Mouse (Mus musculus) hindbrain, embryonic 15.5 days (tissue): Measurements from ENCODE around the gene Jmjd1c. TPM values are rescaled to one million over a fixed set of nuclear protein-coding genes. Genes with fewer than 3 reads are reported as not detected.

ENCODE experiments used
- ATAC-seq: fragments of 200-750 bp; cut with Nextera tagmentation; 2 replicates; pipeline ENCODE4 v1.8.0; 2017; ENCODE audit warnings: low read depth, moderate number of reproducible peaks, moderate TSS enrichment; ENCODE audit not compliant: low FRiP score
- H3K27ac ChIP-seq: fragments of 300-500 bp; sonication (generic); replicated peaks from 2 replicates; pipeline ENCODE4 v1.5.1; 2015; ENCODE audit warnings: mild to moderate bottlenecking, inconsistent platforms
- H3K27me3 ChIP-seq: fragments of 300-500 bp; sonication (generic); 2 replicates; pipeline ENCODE4 v1.6.1; 2015; ENCODE audit warnings: control low read depth, inconsistent platforms
- H3K36me3 ChIP-seq: fragments of 300-500 bp; sonication (generic); 2 replicates; pipeline ENCODE4 v1.6.1; 2015; ENCODE audit warnings: control low read depth, inconsistent platforms
- H3K4me1 ChIP-seq: fragments of 300-500 bp; sonication (generic); replicated peaks from 2 replicates; pipeline ENCODE4 v1.6.1; 2015; ENCODE audit warnings: control low read depth, inconsistent platforms
- H3K4me2 ChIP-seq: fragments of 300-500 bp; sonication (generic); 2 replicates; pipeline ENCODE4 v1.6.1; 2015; ENCODE audit warnings: moderate library complexity, mild to moderate bottlenecking, inconsistent platforms
- H3K4me3 ChIP-seq: fragments of 300-500 bp; sonication (generic); 2 replicates; pipeline ENCODE4 v1.5.1; 2015; ENCODE audit warnings: mild to moderate bottlenecking, inconsistent platforms
- H3K9ac ChIP-seq: fragments of 300-500 bp; sonication (generic); 2 replicates; pipeline ENCODE4 v1.6.1; 2015; ENCODE audit warnings: inconsistent platforms
- H3K9me3 ChIP-seq: fragments of 300-500 bp; sonication (generic); 2 replicates; pipeline ENCODE4 v1.6.1; 2016; ENCODE audit warnings: control low read depth, inconsistent platforms
- WGBS: fragments of 180-500 bp; shearing (Covaris S2); methylation state at CpG from one replicate; pipeline ENCODE4 v1.1.7; 2015; 5-methylcytosine and 5-hydroxymethylcytosine counted together
- polyA plus RNA-seq: library from polyadenylated mRNA; unstranded; fragments of >200 nt; fragmentation: Nextera tagmentation; extraction: Ambion mirVana; gene quantifications from 2 replicates; pipeline ENCODE4 v1.2.1, GENCODE M21; 2015

The Jmjd1c gene
- polyA plus RNA-seq, 1 experiment from 2014 or later, result 51.0 TPM

DNA sequence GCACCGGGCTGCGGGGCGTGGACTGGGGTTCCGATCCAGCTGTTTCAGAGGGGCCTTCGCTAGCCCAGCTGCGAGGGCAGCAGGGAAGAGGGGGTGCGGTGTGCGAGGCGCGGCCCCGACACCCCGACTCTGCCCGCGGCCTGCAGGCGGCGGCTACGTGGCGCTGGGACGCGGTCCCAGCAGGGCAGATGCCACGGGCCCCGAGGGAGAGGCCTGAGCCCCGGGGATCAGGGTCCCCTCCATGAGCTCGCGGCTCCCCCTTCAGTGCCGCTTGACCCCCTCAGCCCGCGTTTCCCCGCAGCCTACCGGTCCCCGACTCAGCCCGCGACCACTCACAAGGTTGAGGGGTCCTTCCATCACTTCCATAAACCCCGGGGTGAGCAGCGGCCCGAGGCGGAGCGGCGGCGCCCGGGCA, 188.8 kb downstream of the Jmjd1c start:
- Histone ChIP-seq H3K27me3 (no peaks in the 10 kb centered on the region), H3K4me1 (peaks cover 28% of the 10 kb centered on the region), H3K36me3 (no peaks in the 10 kb centered on the region), H3K4me2 (peak overlapping the region; percentile 96), H3K9ac (peak overlapping the region; percentile 76), H3K27ac (peak overlapping the region; percentile 77), H3K4me3 (peak overlapping the region; percentile 69), H3K9me3 (no peaks in the 10 kb centered on the region)
- under 1% methylated on average over 37 of the region's 41 CpGs for WGBS
- peak; percentile 74 for ATAC-seq

DNA sequence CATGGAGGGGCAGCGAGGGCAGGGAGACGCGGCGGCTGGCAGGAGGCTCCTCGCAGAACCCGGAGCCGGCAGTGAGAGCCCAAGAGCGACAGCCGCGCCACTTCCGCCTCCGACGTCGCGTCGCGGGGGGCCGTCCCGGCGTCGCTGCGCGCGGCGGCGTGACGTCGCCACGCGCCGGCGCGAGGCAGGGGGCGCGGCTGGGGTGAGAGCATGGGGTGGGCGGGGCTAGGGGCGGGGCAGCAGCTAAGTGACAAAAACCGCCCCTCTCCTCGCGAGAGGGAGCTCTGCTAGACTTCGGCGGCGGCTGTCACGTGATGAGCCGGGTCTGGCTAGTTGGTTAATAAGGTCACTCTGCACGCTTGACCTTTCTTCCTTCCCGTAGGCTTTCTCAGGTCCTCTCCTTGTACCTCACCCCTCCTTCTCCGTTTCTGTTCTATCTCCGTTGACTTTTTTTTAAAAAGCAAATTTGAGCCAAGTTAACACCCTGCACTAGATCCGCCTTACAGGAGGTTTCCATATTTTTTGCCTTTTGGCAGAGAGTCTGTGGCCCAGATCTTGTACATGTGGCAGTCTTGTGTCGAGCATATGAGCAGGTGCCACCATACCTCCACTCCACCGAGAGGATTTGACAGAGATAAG, 189.4 kb downstream of the Jmjd1c start, which contains the start of gene Nrbf2:
Gene Nrbf2 (minus strand): TSS at position 130 of the 639 bp plus-strand sequence.
- Histone ChIP-seq H3K9ac (peak within 1 kb of the TSS; percentile 76), H3K27me3 (no peaks in the 10 kb centered on the region), H3K36me3 (no peaks in the 10 kb centered on the region), H3K27ac (peak within 1 kb of the TSS; percentile 81), H3K9me3 (no peaks in the 10 kb centered on the region), H3K4me1 (peaks cover 28% of the 10 kb centered on the region), H3K4me2 (peak within 1 kb of the TSS; percentile 96), H3K4me3 (peak within 1 kb of the TSS; percentile 69)
- 2% methylated on average over 50 of the region's 52 CpGs for WGBS
- peak; percentile 91 for ATAC-seq

DNA sequence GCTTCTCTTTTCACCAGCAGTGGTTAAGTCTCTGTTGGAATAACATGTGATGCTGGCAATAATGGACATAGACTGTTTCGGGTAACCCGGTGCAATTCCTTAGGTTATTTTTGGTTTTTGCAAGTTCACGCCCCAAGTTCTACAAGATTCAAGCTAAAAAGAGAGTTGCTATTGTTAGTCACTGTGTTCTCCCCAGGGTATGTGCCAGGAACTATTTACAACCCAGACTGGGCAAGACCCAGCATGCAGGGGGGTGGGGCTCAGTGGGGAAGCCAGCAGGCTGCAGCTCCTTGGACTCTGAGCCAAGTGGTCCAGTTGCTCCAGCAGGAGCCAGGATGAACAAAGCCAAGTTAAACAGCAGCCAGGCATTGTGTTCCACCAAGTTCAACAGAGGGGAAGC, 192.0 kb downstream of the Jmjd1c start:
- no peaks in the 10 kb centered on the region for H3K9me3 ChIP-seq
- 0 out of 2 replicates have a peak overlapping the region, but pooled peaks have one; percentile 45 for H3K27ac ChIP-seq
- H3K36me3 ChIP-seq, result no peaks in the 10 kb centered on the region
- peaks cover 19% of the 10 kb centered on the region for H3K4me1 ChIP-seq
- no peak overlapping the region for H3K4me3 ChIP-seq
- no peak overlapping the region for H3K4me2 ChIP-seq
- no peaks in the 10 kb centered on the region for H3K27me3 ChIP-seq
- no peak overlapping the region for H3K9ac ChIP-seq
- 65% methylated on average over 3 of the region's 3 CpGs for WGBS
- no peak for ATAC-seq

DNA sequence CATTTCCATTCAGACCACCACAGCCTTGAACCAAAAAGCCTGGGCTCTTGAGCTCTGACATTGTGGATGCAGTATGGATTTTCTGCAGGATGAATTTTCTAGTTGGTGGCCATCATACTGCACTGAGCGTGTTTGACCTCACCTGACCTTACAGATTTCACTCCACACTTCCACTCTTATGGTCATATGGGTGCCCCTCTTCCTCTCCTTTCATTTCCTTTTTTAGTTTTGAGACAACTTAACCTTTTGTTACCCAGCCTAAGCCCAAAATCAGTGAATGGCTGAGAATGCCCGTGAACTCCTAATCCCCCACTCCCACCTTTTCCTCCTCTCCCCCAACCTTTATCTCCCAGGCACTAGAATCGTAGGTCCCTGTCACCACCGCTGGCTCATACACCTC, 194.7 kb downstream of the Jmjd1c start:
- ATAC-seq, result no peak
- Histone ChIP-seq H3K9me3 (no peaks in the 10 kb centered on the region), H3K27ac (no peak overlapping the region), H3K4me1 (peaks cover under 1% of the 10 kb centered on the region; the same call in 1 of the 2 replicates), H3K36me3 (no peaks in the 10 kb centered on the region), H3K4me3 (no peak overlapping the region), H3K4me2 (no peak overlapping the region), H3K27me3 (no peaks in the 10 kb centered on the region), H3K9ac (no peak overlapping the region)
- 73% methylated on average over 4 of the region's 4 CpGs for WGBS

DNA sequence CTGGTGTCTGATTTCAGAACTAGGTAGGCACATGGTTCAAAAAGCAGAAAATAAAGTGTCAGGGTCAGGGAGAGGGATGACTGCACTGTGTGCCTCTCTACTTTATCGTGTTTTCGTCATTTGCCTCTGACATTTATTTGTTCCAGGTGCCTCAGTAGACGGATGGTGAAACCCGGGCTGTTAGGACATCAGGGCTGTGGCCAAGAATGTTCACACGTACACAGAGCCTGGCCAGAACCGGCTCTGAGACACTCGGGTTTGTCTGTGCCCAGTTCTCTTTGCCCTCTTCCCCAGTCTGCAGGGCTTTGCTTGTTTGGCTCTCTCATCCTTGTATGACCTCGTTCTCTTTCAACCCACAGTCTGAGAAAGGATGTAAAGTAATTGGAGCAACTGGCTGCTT, 195.2 kb downstream of the Jmjd1c start:
- H3K4me2 ChIP-seq, result no peak overlapping the region
- H3K4me1 ChIP-seq, result no peaks in the 10 kb centered on the region
- no peak for ATAC-seq
- WGBS, result 83% methylated on average over 8 of the region's 8 CpGs
- no peaks in the 10 kb centered on the region for H3K36me3 ChIP-seq
- no peak overlapping the region for H3K9ac ChIP-seq
- no peak overlapping the region for H3K4me3 ChIP-seq
- H3K27ac ChIP-seq, result no peak overlapping the region
- no peaks in the 10 kb centered on the region for H3K27me3 ChIP-seq
- no peaks in the 10 kb centered on the region for H3K9me3 ChIP-seq

DNA sequence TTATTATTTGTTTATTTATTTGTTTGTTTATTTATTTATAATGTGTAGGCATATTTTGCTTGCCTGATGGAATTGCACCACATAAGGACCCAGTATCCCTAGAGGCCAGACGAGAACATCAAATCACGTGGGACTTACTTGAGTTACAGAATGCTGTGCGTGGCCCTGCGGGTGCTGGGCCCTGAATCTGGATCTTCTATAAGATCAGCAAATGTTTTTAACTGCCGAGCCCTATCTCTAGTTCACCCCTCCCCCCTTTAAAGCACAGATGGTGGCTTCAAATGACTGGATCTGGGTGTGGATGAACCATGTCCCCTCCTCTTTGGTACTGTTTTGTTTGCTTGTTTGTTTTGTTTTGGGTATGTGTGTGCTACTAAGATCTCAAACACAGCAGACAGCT, 199.4 kb downstream of the Jmjd1c start:
- Histone ChIP-seq H3K4me2 (no peak overlapping the region), H3K27me3 (no peaks in the 10 kb centered on the region), H3K4me3 (no peak overlapping the region), H3K9ac (no peak overlapping the region), H3K9me3 (no peaks in the 10 kb centered on the region), H3K36me3 (no peaks in the 10 kb centered on the region), H3K27ac (no peak overlapping the region), H3K4me1 (no peaks in the 10 kb centered on the region)
- no peak for ATAC-seq
- 82% methylated on average over 5 of the region's 5 CpGs for WGBS

DNA sequence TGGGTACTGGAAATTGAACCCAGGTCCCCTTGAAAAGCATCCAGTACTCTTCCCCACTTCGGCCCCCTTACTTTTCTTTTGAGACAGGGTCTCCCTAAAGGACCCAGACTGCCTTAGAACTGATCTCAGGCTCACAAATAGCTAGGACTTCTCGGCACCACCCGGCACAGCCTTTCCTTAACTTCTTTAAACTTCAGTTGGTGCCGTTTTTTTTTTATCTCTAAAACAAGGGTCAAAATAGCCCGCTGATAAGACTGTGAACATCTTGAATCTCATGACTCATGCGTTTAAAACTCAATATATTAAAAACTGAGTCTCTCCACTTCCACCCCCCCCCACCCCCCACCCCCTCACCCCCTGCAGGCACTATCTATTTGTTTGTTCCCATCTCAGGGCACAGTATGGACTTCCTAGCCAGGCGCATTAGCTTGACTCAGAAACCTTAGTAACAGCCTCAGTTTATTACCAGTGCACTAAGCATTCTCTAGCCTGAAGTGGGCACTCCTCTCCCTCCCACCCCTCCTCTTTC, 200.1 kb downstream of the Jmjd1c start:
- Histone ChIP-seq H3K4me1 (no peaks in the 10 kb centered on the region), H3K4me2 (no peak overlapping the region), H3K36me3 (no peaks in the 10 kb centered on the region), H3K4me3 (no peak overlapping the region), H3K9me3 (no peaks in the 10 kb centered on the region), H3K9ac (no peak overlapping the region), H3K27ac (no peak overlapping the region), H3K27me3 (no peaks in the 10 kb centered on the region)
- 82% methylated on average over 7 of the region's 7 CpGs for WGBS
- ATAC-seq, result no peak

DNA sequence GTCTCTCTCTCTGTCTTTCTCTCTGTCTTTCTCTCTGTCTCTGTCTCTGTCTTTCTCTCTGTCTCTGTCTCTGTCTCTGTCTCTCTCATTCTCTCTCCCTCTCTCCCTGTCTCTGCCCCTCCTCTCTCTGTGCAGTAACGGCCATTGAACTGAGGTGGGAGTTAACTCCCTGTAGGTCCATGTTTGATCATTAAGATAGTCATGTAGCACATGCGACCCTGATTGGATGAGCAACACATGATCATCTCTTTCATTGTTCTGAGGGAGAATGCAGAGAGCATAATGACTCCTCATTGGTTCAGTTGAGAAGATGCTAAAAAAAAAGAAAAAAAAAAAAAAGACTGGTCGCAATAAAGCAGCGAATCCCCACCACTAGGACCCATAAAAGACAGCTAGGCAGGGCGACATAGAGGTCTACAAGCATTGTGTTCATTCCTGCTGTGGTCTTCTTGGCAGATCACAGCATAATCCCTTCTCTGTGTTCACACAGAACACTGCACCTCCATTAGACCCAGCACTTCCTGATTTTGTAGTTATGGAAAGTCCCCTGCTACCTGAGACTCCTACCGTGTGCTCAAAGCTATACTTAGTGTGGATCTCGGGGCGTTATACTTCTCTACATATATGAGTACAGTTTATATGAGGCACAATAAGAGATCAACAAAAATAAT, 200.7 kb downstream of the Jmjd1c start:
- no peak overlapping the region for H3K4me3 ChIP-seq
- H3K27me3 ChIP-seq, result no peaks in the 10 kb centered on the region
- H3K9ac ChIP-seq, result no peak overlapping the region
- no peak overlapping the region for H3K27ac ChIP-seq
- no peaks in the 10 kb centered on the region for H3K36me3 ChIP-seq
- H3K9me3 ChIP-seq, result no peaks in the 10 kb centered on the region
- H3K4me1 ChIP-seq, result no peaks in the 10 kb centered on the region
- WGBS, result 88% methylated on average over 8 of the region's 8 CpGs
- ATAC-seq, result no peak
- H3K4me2 ChIP-seq, result no peak overlapping the region

DNA sequence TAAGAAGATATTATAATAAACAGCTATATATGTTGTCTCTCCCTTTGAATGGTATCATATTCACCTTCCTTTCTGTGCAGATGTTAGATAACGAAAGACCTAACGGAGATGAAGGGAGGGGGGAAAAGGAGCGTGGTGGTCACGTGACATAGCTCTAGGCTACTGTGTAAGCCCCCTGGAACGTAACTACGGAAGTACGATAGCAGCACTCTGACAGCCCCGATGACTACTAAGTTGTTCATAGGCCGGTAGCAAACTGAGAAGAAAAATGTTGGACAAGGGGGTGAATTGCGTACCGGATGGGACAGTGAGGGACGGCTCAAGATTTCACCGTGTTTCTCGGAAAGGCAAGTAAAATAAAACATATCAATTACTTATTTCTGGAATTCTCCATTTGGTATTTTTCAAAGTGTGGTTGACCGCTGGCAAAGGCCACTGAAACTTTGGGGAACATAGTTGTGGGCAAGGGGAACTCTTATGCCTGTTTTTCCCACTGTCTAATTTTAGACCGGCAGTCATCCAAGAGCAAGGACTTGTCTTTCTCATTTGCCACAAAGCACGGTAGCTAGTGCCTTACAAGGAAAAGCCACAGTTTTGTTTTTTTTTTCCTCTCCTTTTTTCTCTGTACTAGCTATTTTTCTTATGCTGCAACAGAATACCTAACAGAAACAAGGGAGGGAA, 201.4 kb downstream of the Jmjd1c start:
- Histone ChIP-seq H3K9ac (no peak overlapping the region), H3K36me3 (no peaks in the 10 kb centered on the region), H3K4me3 (no peak overlapping the region), H3K27ac (no peak overlapping the region), H3K9me3 (no peaks in the 10 kb centered on the region), H3K4me1 (no peaks in the 10 kb centered on the region), H3K27me3 (no peaks in the 10 kb centered on the region), H3K4me2 (no peak overlapping the region)
- ATAC-seq, result no peak
- WGBS, result 91% methylated on average over 17 of the region's 17 CpGs

DNA sequence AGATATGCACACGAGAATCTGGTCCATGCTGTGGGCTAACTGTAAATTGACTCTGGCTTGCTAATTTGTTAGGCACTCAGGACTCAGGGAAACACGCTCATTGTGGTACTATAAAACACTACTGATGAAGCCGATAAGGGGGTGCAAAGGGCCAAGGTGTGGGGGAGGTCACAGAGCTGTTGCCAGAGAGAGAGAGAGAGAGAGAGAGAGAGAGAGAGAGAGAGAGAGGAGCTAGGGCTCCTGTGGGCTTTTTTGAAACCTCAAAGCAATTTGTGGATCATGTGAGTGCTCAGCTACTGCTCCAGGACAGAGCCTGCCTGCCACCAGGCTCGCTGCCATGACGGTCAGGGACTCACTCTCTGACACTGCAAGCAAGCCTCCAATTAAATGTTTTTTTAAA, 202.9 kb downstream of the Jmjd1c start:
- no peak overlapping the region for H3K27ac ChIP-seq
- H3K4me1 ChIP-seq, result no peaks in the 10 kb centered on the region
- H3K36me3 ChIP-seq, result no peaks in the 10 kb centered on the region
- no peak overlapping the region for H3K9ac ChIP-seq
- WGBS, result 64% methylated on average over 5 of the region's 5 CpGs
- no peak for ATAC-seq
- H3K9me3 ChIP-seq, result no peaks in the 10 kb centered on the region
- H3K4me3 ChIP-seq, result no peak overlapping the region
- no peaks in the 10 kb centered on the region for H3K27me3 ChIP-seq
- H3K4me2 ChIP-seq, result no peak overlapping the region

DNA sequence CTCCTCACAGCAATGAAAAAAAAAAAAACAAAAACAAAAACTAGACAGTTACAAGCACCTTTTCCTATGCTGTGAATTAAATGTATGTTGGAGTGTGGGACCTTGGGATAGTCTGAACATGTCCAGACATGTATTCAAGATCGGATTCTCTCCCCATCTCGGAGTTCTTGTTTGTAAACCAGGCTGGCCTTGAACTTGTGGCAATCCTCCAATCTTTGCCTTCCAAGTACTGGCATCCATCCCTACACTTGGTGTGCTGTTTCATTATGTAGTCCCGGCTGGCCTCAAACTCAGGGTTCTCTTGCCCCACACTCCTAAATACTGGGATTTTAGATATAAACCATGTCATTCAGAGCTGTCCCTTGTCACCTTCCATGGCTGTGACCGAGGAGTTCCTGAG, 203.4 kb downstream of the Jmjd1c start:
- no peaks in the 10 kb centered on the region for H3K9me3 ChIP-seq
- WGBS, result 79% methylated on average over 4 of the region's 4 CpGs
- no peak overlapping the region for H3K4me2 ChIP-seq
- no peak overlapping the region for H3K27ac ChIP-seq
- no peaks in the 10 kb centered on the region for H3K27me3 ChIP-seq
- no peaks in the 10 kb centered on the region for H3K4me1 ChIP-seq
- no peak overlapping the region for H3K4me3 ChIP-seq
- no peak overlapping the region for H3K9ac ChIP-seq
- ATAC-seq, result no peak
- no peaks in the 10 kb centered on the region for H3K36me3 ChIP-seq

DNA sequence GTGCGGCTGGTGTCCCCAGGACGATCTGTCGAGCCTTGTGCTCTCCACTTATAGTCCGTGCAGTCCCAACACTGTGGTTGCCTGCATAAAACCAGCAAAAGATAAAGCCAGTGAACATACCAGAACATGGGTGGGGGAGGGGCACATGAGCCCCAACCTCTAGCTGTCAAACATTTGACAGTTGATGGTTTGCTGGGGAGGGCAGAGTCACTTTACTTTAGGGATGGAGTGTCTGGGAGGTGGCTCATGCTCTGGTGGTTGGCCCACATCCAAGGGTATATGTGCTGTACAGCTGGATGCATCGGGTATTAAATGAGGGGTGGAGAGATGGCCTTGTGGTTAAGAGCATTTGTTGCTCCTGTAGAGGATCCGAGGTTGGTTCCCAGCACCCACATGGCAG, 205.1 kb downstream of the Jmjd1c start:
- Histone ChIP-seq H3K4me3 (no peak overlapping the region), H3K9me3 (no peaks in the 10 kb centered on the region), H3K9ac (no peak overlapping the region), H3K36me3 (no peaks in the 10 kb centered on the region), H3K27me3 (no peaks in the 10 kb centered on the region), H3K4me2 (no peak overlapping the region), H3K27ac (no peak overlapping the region), H3K4me1 (no peaks in the 10 kb centered on the region)
- no peak for ATAC-seq
- WGBS, result 91% methylated on average over 6 of the region's 6 CpGs
